Mouse (Mus musculus) MEL (cell line): ENCODE data around the gene Islr2.

Experiments used
- CTCF ChIP-seq, 3 experiments: IDR thresholded peaks in 2 of 3; conservative IDR thresholded peaks in 1 of 3; 2 replicates each; pipeline ENCODE4 v1.5.1; 2011 to 2012; ENCODE audit warnings: low read length in 3 of 3, low read depth in 2 of 3, mild to moderate bottlenecking in 2 of 3, improper control_type of control experiment in 1 of 3, inconsistent platforms in 1 of 3, mixed read lengths in 1 of 3, moderate library complexity in 1 of 3; ENCODE audit not compliant: control insufficient read depth in 1 of 3, insufficient read depth in 1 of 3, poor library complexity in 1 of 3, severe bottlenecking in 1 of 3
- GABPA ChIP-seq: IDR thresholded peaks from 2 replicates; pipeline ENCODE4 v1.6.1; 2012; ENCODE audit warnings: low read depth, mild to moderate bottlenecking, inconsistent platforms, low read length, improper control_type of control experiment, moderate library complexity
- GATA1 ChIP-seq: IDR thresholded peaks from 2 replicates; pipeline ENCODE4 v1.6.1; 2011; ENCODE audit warnings: low read depth, low read length, improper control_type of control experiment
- MXI1 ChIP-seq: IDR thresholded peaks from 2 replicates; pipeline ENCODE4 v1.6.1; 2011; ENCODE audit warnings: mild to moderate bottlenecking, low read depth, low read length, improper control_type of control experiment
- ZC3H11A ChIP-seq: IDR thresholded peaks from 2 replicates; pipeline ENCODE4 v1.6.1; 2012; ENCODE audit warnings: low read depth, mild to moderate bottlenecking, inconsistent platforms, low read length, improper control_type of control experiment

GRCm38 (mm10) chr9:58201861-58202549 is 2.1 kb downstream of the Islr2 start:
- TF ChIP-seq CTCF (IDR thresholded peaks at IDR 0.05 in 2 of 3, conservative IDR thresholded peaks at IDR 0.05 in 1 of 3; ENCODE audit: control insufficient read depth in 1 of 3, insufficient read depth in 1 of 3, low read depth in 2 of 3, low read length in 3 of 3, poor library complexity in 1 of 3, severe bottlenecking in 1 of 3) (no peak), GATA1 (no peak), GABPA (no peak), MXI1 (no peak), ZC3H11A (no peak)
